Mouse (Mus musculus) neural tube, embryonic 10.5 days (tissue): Measurements from ENCODE around the gene Chit1.

Source experiments
- DNase-seq: peaks from one replicate; pipeline ENCODE4 v3.0.0-alpha.2; 2017; ENCODE audit warnings: low spot score; ENCODE audit errors: extremely low spot score

Gene Chit1

DNA sequence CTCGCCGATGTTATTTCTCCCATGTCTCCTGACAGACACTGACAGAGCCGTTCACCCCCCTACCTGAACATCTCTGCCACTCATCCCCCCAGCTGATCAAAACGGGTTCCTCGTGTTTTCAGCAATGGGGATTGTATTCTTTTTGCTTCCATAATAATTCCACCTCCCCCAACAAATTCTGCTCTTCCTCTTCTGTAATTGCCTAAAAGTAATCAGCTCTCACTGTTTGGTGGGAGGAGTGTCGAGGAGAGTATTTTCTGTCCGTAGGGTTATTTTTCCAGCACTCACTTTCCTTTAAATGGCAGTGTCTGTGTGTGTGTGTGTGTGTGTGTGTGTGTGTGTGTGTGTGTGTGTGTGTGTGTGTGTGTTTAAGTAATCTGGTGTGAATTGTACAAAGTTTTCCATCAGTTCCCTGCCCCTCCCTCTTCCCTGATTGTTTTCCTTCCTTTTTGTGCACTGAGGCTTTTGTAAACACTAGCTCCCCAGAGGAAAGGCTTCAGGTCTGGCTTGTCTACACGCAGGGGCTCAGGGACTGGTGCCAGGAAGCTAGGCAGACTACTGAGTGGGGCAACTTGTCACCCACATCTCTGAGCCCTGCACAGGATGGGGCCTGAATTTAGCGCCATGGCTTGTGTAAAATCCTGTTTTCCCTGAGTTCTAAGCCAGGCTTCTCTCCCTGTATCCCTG, 31.4 kb upstream of the Chit1 start:
- DNase-seq: no peak

DNA sequence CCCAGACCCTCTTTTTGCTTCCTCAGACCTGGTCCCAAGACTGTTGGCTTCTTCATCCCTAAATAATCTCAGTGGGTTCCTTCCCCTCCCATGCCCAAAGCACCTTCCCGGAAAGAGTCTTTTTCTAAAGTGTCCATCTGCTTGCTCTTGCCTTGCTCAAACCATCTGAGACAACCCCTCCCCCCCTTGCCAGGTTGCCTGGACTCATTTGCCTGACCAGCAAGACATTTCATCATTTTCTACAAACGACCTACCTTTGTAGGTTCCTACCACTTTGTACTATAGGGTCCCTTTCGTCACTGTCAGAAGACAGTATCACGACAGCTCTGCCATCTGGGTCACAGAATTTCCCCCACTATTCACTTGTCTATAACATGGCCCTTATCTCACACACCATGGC, 30.6 kb upstream of the Chit1 start:
- DNase-seq: no peak

DNA sequence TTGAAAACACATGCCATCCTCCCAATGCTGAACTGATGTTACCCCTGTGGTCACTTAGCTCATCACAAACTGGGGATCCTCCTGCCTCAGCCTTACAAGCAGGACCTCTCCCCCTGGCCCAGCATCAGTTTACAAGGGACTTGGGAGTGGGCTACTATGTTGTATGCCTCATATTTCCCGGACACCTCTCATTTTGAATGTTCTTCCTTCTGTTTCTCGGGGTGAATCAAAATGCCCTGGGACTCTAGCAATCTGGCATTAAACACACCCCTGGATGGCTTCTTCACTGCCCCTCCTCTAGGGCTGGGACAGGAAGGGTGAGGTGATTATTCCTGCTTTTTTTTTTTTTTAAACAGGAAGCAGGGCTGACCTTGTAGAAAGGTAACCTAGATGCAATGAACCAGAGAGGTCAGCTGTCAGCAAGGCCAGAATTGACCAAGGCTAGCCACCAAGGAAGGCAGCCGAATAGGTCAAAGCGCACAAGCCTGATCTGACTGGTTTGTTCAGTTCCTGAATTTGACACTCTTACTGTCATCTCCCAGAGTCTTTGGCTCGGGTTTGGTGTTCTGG, 30.1 kb upstream of the Chit1 start:
- no peak for DNase-seq

DNA sequence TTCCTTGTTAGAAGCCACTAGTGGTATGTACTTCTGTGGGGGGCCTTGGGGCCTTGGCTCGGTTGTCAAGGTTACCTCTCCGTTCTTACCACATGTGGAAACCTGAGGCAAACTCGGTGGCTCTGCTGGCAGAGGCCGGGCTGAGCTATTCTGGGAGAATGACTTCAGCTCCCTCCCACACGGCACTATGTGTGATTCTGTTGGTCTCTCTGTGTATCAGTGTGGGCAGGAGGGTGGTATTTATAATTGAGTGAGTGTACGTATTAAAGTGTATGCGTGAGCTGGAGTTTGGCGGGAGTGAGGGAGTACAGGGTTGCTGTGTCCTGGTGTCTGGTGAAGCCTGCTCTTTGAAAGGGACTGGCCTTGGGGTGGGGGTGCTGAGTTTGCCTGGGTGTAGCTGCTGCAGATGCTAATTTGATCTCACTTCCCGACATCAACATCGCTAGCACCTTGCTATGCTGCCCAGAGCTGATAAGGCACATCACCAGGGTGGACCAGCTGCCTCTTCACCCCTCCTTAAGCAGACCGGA, 28.0 kb upstream of the Chit1 start:
- no peak for DNase-seq

DNA sequence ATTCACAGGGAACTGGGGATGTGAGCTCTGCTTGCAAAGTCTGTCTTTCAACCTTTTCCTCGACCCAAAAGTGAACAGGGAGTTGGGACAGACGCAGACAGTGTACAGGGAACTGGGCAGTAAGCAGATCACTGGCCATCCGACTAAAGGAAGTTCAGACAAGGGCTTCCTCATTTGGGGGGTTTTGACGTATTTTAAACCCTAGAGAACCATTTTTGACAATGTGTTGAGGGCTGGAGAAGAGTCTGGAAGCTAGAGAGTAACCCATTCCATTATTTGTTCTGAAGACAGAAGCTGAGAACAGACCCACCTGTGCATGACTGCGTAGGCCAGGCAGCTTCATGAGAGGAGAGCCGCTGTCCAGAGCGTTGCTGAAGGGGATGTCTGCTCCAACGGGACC, 27.4 kb upstream of the Chit1 start:
- DNase-seq: no peak

DNA sequence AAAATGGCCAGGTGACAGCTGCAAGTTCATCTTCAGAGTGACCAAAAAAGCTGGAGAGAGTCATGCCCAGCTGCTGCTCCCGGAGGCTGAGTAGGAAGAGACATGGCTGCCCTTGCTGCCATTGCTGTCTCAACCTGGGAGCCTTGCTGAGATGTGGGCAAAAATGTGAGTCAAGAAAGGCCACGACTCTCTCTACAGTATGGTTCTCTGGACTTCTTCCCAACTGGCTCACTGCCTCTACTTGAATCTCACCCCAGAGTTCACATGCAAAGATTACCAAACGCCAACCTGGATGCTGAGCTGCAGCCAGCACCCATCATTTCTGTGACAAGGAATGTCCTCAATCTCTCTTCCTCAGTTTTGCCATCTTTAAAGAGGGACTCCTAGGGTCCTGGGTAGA, 26.9 kb upstream of the Chit1 start:
- DNase-seq: no peak

DNA sequence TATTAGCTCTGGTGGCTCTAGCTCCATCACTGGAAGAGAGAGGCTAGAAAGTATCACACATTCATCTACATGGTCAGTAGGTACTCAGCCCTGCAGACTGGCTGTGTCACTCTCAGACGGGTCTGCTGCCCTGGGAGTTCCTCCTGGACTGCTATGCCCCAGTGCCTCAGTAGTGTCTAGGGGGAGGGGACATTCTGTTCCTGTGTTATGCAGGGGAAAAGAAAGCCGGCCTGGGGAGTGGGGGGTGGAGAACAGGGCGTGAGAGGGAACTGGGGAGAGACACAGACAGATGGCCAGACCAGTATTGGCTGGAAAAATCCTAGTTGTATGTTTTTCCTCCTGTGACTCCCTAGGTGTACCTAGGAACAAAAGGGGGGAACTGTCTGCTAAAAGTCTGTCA, 25.0 kb upstream of the Chit1 start:
- DNase-seq: no peak

DNA sequence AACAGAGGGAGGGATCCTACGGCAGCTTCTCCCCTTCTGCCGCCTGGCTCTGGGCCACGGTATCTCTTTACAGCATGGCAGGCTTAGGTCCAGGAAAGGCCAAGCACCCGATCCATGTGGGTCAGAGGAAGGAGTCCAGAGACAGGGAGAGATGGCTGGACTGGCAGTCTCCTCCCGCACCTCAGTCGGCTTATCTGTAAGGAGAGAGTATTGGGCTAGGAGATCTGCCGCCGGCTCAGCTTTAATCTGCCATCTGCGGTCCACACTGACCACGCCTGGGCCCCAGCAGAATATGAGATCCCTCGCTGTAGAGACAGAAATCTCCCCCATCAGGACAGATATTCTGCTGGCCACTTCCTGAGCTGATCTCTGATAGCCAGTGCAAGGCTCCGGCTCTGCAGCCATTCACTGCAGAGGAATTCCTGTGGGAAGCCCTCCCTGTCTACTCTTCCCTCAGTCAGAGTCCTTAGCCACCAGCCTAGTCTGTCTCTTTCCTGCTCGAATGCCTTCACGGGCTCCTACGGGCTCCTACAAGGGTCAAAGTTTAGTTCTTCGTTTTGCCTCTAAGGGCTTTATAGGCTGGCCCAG, 24.1 kb upstream of the Chit1 start:
- DNase-seq: no peak

DNA sequence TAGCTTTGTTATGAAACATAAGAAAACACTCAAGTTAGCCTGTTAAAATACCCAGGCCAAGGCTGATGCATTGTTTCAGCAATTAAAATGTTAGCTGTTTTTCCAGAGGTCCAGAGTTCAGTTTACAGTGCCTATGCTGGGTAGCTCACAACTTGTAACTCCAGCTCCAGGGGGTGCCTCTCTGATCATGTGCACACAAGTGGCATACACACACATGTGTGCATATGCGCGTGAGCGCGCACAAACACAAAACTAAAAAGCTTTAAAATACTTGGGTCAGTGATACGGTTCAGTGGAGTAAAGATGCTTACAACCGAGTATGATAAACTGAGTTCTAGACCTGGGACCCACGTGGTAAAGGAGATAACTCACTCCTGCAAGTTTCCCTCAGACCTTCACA, 22.0 kb upstream of the Chit1 start:
- no peak for DNase-seq

DNA sequence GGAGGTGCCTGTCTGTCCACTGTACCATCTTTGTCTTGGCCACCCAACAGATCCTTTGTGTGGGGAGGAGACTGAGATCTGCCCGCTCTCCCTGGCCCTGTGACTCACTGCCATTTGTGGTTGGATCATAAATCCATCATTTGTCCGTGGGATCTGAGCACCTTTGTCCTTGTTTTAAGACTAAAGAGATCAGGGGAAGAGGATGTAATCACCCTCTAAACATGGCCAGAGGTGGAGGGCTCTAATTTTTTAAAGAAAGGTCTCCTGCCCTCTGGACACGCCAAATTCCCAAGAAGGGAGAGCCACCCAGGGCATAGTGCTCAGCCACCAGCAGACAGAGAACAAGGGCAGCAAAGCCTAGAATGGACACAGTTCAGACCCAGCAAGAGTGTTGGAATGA, 19.2 kb upstream of the Chit1 start:
- DNase-seq: no peak

DNA sequence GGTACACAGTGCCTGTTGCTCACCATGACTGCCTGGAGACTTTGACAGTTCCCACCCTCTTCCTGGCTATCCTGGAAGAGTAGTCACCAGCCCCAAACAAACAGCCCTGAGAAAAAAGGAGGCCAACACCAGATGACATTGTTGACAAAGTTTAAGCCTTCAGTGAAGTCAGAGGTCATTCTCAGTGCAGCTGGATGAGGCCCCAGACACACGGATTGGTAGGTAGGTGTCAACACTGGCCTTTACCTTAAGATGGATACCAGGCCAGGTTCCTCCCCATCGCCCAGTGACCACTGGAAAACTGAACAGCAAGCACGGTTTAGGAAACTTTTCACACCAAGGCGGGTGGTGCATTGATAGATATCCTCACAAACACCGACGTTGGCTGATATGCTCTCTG, 18.7 kb upstream of the Chit1 start:
- no peak for DNase-seq

DNA sequence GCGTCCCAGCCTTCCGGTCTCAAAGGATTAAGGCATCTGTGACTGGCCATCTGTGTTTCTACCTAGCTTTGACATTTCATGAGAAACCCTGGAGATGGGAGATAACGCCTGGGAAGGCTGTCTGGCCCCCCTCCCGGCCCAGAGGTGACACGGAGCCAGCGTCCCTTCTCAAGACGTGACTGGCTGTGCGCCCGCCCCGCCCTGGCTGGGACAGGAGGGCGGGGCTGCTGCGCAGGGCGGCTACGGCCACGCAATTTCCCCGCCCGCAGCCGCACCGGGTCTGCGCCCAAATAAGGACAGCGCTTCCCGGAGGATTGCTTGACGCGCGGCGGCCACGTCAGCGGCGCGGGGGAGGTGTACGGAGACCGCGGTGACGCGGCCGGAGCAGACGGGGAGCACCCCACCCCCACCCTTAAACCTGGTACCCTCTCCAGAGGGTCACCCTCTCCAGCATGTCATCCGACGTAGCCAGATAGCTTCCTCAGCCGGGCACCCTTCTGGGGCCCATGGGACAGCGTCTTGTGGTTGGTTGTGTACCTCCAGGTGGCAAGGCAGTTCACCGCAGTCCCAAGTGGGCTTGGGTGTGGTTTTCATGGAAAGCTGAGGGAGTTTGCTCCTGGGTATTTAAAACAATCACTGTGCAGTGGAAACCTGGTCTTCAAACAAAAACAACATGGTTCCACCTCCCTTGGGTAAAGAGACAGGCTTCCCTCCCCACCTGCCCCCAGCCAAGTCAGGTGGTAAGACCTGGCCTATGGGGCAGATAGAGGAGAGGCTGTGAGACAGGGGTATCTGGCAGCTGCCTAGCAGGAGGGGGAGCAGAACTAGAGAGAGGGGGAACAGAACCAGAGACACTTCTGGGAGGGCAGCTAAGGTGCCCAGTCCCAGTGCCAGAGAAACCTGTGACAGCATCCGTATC, 17.9 kb upstream of the Chit1 start:
- peak; percentile 79 for DNase-seq

DNA sequence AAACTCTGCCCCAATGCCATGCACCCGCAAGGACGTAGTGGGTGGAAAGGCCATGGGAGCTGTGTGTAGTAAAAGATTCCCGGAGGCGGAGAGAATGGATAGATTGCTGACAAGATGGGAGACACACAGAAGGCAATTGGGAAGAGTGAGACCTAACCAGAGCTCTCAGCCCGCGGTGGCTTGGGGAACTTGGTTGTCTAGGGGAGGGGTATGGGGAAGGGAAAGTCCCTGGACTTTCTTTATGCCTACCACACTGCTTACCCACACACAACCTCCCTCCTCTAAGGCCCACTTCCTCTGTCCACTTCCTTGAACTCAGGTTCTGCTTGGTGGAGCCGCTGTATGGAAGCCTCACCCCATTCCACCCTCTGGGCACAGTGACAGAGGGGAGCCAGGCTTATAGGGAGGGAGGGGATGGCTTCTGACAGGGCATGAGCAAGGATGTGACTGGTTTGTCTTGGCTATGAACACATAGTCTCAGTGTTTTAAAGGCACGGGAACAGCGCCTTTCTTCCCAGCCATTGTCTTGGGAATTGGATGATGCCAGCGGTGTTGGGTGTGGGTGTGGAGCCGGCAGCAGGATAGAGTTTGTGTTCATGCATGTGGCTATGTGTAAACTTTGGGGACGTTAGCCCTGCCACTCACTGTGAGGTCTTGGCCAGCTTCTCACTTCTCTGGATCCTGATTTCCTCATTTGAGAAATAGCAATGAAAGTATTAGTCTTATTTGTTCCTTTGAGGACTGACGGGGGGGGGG, 17.1 kb upstream of the Chit1 start:
- no peak for DNase-seq

DNA sequence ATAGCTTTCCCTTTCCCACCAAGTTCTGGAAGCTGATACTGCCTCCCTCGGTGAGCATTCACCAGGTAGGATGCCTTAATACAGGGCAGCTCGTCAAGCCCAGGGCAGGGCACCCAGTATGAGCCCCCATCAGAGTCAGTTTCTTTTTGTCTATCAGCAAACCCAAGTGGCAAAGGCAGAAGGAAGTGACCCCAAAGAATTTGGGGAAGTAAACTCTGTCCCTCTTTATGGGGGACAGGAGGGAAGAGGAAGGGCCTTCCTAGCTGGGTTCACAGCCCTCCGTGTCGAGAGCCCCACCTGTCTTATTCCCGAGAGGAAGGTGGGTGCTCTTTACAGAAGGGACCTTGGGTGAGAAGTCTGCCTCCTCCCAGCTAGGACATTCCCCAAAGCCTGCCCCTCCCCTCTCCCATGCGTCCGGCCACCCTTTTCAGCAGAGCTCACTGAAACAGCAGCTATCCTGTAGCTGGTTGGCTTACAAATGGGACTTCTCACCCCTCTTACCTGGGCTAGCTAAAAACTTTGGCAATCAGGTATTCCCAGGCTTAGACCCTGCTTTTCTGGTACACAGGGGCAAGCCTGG, 15.9 kb upstream of the Chit1 start:
- no peak for DNase-seq

DNA sequence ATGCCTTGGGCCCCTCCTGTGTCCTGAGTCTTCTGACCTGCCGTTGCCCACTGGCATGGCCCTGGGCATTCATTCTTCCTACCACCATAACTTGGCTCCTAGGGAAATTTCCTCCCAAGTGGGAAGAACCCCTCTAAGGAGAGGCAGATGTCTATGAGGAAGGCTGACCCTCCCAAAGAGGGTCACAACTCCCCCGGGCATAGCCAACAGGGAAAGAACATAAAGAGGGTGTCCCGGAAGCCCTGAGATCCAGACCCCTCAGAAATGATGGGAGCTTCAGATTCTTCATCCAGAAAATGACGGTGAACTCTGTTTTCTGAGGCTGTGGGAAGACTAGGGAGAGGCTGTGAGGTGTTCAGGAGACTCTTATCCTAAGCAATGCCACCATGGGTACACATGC, 15.3 kb upstream of the Chit1 start:
- DNase-seq: no peak

DNA sequence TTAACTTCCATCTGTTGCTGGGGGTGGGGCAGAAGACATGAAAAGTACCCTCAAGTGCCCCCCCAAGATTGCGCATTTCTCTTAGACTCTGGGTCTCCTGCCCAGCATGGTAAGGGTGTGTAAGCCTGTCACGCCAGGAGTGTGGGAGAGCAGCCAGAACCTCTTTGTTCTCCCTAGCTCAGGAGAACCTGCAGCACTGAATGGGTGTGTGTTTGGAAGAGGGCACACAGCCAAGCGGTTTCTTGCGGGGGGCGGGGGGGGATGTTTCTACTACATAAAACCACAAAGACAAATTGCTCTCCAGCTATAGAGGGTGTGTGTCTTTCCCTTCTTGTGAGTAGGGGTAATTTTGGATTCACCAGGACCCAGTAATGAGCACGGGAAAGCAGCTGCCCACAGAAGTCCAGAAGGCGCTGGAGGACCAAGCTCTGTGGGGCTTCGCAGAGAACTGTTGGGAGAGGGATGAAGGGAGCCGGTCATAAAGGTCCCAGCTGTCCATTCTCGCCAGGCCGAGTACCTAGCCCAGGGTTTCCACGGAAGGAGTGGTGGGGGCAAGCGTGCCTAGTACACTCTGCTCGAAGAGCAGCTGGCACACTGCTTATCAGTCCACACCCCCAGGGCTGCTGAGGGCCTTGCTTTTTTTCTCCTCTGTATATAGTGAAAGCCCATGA, 14.6 kb upstream of the Chit1 start:
- DNase-seq: no peak

DNA sequence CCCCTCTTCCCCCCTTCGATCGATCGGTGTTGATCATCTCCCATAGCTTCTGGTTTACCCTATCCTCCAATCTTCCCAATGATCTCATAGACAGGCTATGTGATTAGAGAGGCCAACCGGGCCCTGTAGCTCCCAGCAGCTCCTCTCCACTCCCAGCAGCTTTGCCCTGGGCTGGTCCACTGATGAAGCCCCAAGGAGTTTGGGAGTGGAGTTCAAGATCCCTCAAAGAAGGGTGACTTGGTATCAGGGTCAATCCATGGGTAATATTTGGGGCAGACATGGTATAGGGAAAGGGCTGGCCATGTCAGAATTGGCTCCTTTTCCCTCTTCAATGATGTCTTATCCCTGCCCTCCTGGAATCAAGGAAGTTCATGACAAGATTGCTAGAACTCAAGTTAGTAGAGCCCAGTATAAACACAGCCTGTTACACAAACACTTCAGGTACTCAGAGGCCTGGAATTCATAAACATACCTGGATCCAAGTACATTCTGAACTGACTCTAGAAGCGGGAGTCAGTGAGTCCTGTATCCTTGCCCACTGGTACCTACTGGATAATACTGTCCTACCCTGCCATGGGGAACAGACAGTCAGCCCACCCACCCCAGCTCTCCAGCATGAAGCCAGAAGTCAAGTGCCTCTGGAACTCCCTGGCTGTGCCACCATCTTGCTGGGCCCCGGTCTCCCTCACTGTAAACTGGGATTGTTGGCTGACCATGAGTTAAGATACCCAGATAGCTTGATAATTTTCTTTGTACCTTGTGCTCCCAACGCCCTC, 13.8 kb upstream of the Chit1 start:
- no peak for DNase-seq

DNA sequence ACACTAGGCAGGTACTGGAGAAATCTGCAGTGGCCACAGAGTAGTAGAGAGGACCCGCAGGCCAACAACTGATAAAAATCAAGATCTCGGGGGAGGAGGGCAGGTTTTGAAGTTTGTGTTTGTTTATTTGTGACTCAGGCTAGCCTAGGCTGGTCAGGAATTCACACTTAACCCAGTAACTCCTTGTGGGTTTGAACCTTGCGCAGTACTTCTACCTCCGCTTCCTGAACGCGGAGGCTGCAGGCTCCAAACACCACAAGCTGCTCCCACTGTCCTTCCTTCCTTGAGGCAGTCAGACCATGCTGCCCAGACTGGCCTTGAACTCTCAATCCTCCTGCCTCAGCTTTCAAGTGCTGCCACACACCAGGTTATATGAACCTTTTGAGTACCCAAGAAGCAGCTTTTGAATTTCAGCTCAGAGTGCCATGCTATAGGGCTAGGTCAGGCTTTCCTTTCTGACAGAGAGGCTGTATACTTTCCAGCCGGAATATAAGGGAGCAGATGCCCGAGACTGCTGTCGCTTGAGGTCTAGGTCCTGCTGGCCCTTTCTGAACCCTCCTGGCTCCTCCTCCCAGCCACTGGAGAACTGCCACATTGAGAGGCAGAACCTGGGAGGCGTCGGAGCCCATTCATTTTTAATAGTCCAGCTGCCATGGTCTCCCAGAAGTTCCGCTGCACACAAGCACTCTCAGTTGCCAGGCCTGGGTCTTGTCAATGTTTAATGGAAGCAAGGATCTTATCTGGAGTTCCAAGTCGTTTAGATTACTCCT, 12.9 kb upstream of the Chit1 start:
- no peak for DNase-seq
